Mouse (Mus musculus): Measurements from ENCODE around the gene Casz1. TPM values are rescaled to one million over a fixed set of nuclear protein-coding genes. Genes with fewer than 3 reads are reported as not detected.

Gene Casz1
- total RNA-seq, 4 experiments from 2014 or later = 40.6 to 49.5 (median 47.3) TPM

DNA sequence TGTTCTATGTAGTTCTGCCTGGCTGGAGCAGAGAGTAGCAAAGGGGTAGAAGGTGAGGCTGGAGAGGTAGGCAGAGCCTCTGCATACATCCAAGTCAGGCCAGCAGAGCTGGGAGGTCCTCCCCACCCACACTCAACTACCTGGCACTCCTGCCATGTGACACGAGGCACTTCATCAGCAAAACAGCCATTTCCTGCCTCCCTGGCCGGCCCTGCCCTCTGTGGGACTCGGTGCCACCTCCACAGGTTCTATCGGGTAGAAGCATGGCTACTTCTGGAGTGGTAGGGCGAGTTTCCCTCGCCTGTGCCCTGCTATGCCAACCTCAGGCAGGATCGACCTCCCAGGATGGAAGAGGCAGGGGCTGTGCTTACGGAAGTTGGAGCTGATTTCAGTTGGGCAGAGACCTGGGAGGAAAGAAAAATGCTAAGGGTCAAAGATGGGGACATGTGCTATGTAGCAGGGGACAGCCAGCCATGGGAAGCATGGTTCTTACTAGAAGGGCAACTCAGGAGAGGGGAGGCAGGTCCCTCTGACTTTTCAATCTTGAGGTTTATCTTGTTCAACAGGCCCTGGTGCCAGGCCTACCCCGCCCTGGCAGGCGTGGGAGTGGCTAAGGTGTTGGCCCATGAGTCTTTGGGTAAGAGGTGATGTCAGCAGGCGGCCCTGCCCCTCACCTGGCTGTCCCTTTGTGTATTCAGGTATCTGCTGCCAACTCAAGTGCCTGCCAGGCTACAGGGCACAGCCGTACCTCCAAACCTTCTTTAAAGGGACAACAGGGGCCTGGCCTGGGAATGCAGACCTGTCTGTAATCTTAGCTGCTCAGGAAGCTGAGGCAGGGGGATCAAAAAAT, 6.5 kb upstream of the Casz1 start:
- DNase-seq (ENCODE audit: low spot score) = no peak

DNA sequence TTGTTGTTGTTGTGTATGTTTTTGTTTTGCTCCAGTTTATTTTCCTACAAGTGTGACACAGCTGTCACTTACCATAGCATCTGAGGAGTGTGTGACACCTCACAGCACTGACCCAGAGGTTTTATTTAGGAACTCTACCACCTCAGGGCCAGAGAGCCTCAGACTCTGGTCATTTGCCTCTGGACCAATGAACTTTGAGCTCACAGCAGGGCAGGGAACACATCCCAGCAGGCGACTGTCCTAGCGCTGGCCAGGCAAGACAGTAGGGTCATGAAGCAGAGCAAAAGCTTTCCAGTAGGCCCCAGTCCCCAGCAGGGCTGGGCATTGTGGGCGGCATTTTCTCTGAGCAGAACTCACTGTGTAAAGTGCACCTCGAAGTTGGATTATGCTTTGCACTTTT, 1.2 kb upstream of the Casz1 start:
- DNase-seq (ENCODE audit: low spot score) = no peak

DNA sequence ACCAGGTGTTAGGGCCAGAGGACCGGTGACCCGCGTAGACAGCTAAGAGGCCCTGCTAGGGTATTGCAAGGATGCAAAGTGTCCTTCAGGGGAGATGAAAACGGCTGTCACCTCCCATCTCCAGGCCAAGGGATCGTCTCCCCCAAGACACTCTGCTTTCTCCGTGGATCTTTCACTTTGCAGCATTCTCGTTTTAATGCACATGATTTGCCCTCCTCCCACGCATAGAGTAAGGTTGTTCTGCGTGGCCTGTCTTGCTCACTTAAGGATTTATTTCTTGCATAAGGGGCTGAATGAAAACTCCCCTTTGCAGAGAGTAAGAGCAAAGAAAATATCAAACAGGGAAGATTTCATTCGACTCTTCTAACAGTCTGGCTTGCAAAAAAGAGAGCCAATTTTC, 593 bp upstream of the Casz1 start:
- DNase-seq (ENCODE audit: low spot score) = no peak

DNA sequence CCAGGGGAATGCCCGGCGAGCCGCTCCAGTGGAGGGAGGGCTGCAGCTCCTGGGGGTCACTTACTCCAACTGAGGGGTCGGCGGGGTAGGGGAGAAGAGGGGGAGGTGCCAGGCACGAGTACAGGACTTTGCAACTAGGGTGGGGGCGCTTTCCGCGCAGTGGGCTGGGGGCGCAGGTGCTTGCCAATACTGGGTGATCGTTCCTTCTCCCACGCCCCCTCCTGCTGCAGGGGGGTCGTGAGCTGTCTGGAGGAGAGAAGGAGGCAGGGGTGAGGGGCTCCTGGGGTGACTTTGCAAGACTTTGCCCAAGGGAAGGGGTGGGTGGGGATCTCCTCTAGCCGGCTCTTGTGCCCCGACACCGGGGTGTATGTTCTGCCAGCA, 541 bp downstream of the Casz1 start:
- DNase-seq (ENCODE audit: low spot score) = no peak

DNA sequence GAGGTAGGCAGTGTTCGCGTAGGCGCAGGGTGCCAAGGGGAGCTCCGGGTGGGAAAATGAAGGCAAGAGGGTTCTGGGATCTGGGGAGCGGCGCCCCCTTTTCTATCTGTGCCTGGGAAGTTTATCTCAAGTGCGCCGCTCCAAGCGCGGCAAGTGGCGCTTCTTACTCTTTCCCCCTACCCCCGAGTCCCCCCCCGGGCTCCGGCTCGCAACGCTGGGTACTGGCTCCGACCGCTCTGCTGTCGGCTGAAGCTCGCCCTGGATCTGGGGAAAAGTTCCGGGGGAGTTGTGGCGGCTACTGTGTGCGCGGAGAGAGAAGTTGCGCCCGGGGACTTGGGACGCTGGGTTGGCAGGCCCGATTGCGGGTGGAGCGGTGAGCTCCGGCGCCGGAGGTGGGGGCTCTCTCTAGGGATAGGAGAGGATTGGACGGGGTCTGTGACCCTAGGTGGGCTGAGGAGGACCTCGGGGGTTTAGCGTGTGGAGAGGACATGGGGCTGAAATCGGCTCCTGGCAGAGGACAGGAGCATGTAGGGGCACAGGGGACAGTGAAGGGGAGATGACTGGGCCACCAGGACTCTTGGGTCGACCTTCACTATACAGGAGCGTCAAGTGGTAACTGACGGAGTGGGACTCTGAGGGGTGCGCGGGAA, 1.1 kb downstream of the Casz1 start:
- DNase-seq (ENCODE audit: low spot score) = peak; percentile 24

DNA sequence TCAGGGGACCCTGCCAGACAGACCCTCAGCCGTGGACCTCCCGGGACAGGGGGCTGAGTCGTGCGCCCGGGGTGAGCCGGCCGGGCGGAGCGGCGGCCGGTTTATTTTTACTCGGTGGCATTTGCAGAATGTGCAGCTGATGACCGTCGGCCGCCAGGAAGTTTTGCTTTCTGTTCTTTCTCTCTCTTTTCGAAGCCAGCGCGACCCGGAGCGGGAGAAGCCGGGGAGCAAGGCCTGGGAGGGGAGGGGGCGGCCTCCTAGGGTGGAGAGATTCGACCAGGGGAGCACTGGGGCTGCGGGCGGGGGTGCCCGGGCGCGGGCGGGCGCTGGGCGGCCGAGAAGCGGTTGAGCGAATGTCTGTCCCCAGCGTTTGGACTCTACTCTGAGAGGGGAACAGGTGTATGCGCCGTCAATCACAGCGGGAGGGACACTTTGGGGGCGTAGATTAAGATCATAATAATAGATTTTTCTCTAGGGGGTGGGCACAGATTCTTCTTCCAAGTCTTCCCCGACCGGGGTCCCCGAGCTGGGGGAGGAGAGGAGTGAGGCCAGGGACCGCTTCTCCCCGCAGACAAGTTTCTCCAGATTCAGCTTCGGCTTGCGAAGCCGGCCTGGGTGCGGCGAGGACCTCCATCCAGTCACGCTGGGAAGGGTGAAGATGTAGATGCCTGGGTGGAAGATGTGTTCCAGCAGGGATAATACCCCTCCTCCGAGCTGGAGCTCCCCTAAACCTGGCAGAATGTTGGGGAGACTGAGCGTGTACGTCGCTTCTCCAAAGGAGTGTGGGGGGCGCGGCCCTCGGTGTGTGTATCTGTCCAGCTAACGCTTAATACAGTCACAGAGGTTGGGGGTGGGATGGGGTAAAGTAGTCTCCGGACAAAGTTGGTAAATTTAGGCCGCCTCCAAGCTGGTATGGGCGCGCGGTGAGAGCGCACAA, 1.9 kb downstream of the Casz1 start:
- no peak for DNase-seq (ENCODE audit: low spot score)

DNA sequence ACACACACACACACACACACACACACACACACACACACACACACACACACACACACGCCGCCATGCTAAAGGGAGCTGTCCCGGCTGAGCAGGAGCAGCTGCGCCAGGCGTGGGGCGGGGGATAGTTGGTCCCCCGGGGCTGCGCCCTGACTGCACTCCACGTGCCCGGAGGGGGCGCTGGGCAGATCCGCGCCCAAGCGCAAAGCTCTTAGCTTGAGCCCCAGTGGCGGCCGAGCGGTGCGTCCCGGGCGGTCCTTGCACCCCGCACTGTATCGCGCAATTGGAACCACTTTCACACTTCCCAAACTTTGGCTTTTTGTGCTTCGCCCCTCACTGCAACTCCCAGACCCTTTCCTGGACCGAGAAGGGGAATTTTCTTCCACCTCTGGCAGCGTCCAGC, 2.6 kb downstream of the Casz1 start:
- no peak for DNase-seq (ENCODE audit: low spot score)

DNA sequence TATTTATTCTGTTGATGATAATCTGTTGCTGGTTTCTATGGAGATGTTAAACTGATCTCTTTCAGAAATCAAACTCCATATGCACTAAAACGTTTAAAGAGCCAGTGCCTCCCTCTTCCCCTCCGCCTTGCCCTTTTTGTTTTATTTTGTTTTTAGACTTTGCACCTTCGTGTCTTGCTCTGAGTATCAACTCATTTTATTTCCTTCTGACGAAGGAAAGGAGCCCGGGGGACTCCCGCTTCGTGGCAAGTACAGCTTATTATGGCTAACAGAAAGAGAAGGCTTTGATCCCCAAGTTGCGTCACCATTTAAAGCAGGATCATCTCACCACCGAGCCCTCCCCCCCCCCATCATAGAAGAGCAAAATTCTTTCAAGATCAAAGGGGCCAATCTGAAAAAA, 3.2 kb downstream of the Casz1 start:
- no peak for DNase-seq (ENCODE audit: low spot score)

DNA sequence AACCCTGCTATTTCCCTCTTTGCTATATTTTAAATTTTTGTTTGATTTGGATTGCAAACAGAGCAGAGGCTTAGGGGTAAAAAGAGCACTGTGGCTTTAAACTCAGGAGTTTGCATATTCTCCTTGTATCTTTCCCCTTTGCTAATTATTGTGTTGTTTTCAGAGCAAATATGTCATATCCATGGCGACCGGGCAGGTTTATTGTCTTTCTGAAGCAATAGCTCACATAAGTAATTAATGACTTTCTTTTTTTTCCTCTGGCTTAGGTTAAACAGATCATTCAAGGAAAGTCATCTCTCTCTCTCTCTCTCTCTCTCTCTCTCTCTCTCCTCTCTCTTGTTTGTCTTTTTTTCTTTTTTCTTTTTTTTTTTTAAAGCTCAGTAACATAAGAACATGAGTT, 4.6 kb downstream of the Casz1 start:
- DNase-seq (ENCODE audit: low spot score) = no peak

DNA sequence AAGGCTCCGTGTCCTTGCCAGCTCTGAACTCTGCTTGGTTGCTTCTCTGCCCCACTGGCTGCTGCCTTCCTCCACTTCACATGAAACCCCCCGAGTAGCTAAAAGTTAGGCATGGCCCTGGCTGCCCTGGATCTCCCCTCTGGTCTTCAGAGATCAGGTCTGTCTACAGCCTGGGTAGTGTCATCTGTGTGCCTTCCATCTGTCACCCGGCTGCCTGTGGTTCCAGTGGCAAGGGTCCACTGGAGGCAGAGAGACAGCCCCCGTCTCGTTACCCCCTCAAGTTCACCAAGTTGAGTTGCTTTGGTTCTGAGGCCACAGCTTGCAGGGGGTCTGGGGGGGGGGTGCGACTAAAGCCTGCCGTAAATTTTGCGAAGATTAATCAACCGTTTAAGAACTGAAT, 6.5 kb downstream of the Casz1 start:
- DNase-seq (ENCODE audit: low spot score) = no peak

DNA sequence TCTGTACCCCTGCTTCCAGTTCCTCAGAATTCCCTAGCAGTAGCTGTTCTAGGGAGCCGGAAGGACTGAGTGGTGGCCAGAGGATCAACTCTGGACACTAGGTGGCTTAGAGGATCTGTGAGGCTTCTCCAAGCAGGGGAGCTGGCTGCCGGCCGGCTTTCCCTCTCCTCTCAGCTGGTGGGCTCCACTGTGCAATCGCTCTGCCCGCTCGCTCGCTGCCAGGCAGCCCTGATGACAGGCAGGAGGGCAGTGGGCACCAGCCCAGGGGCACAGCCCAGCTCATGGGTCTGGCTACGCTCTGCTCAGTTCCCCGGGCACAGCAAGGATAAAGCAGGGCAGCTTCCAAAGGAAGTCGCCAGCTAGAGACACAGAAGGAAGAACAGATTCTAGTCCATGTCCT, 7.7 kb downstream of the Casz1 start:
- DNase-seq (ENCODE audit: low spot score) = peak; percentile 59

DNA sequence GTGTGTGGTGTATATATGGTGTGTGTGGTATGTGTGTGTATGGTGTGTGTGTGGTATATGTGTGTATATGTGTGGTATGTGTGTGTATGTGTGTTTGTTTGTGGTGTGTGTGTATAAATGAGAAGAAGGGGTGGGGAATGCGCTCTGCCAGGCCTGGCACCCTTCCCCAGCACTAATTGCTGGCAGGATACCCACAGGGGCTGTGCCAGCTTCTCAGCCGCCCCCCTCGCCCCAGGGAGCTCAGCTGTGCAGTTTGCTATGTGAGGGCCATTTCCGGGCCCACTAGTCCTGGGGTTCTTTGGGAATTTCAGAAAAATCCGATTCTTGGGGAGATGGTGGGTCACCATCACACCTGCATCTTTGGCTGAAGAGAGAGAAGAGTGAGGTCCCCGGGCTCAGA, 9.0 kb downstream of the Casz1 start:
- no peak for DNase-seq (ENCODE audit: low spot score)

DNA sequence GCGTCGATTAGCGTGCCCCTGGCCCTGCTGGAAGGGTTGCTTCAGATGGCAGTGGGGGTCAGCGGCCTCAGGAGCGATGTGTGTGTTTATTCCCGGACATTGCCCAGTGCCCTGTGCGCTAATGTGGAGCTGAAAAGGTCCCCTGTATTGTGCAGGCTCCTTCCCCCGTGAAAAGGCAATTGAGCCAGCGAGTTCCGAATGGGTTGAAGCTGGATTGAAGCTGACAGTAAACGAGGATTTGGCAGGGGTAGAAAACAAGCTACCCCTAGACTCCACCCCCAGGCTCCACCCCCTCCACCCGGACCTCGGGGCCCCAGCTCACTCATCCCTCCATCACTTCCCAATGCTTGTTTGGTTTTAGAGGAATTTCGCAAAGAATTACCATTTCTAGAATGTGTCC, 12.3 kb downstream of the Casz1 start:
- DNase-seq (ENCODE audit: low spot score) = no peak

DNA sequence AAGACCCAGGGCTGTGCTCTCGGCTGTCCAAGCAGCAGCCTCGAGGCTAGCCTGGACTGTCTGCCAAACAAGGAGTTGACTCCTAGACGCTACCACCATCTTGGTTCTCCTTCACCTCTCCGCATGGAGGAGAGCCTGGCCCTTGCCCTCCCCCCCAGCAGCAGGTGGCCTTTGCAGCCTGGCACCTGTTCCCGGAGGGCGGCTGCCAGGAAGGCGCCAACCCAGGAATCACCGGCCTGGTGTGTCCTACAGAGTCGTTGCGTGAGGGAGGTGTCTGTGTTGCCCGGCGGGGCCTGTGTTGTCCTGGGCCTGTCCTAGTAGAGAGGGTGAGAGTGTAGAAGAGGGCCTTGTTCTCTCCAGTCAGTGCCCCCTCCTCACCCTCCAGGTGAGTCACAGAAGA, 13.9 kb downstream of the Casz1 start:
- DNase-seq (ENCODE audit: low spot score) = no peak

DNA sequence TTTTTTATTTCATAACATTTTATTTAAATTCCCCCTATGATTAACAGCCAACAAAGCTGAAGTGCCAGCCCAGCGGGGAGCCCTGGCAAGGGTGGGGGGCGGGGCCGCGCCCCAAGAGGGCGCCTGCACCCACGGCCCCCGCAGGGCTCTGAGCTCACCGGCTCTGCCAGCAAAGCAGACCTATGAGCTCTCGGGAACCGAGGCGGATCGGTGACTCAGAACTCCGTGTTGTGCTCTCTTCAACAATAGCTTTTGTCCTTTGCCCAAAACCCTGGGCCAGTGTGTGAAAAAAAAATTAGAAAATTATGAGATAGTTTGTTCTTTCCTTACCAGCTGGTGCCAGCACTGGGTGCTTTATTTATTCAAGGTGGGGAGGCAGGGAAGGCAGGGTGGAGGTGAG, 15.9 kb downstream of the Casz1 start:
- DNase-seq (ENCODE audit: low spot score) = no peak

DNA sequence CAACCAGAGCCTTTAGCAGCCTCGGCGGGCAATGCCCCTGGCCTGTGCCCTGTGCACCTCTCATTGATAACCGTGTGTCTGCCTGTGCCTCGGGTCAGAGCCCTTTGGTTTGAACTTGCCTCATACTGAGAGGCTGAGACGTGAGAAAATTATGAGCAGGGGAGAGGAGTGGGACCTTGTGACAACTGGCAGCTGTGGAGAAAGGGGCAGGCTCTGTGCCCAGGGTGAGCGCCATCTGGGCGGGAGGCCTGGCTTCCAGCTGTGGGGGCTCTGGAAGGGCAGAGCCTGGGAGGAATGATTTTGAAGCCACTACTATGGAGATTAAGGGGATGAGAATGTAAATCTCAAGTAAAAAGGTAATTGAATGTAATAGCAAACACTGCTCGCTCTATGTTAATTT, 19.1 kb downstream of the Casz1 start:
- DNase-seq (ENCODE audit: low spot score) = no peak

DNA sequence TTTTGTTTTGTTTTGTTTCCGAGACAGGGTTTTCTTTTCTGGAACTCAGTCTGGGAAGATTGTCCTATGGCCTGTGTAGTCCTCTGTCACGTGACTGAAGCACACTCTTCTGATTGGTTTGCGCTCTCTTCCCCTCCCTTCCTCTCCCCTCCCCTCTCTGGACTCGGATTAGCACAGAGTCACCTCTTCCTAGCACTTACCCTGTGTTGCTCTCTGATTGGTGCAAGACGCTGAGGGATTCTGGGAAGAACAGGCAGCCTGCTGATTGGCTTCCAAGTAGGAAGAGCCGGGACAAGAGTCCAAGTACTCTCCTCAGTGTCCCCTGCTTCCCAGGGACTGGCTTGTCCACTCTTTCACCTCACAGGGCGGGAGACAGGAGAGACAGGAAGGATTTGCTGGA, 26.1 kb downstream of the Casz1 start:
- DNase-seq (ENCODE audit: low spot score) = peak; percentile 65

DNA sequence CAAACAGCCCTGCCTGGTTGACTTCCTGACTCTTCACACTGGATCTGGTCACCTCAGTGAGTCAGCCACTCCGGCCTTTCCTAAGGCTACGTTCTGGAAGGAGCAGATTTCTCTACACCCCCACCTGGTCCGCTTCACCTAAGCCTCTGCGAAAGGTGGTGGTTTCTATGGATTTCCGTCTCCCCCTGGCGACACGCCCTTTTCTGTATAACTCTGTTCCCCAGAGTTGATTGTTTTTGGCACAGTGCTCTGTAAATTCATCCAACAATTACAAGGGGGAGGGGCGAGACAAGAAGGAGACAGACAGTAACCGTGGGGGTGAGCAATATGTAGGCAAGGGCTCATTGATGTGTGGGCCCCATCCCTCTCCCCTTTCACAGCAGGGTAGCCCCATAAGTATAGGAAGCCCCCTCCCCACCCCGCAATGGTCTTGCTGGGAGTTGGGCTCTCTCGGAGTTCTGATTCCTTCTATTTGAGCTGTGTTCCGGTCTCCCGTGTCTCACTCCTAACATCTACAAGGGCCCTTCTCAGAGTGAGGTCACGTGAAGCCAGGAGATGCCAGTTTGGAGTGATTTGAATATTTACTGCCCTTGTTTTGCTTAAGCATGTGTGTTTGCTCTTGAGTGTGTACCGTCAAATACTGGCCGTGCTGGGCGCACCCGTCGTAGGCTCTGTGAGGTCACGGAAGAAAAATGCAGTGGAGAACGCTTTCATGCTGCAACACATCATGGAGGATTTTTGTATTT, 29.2 kb downstream of the Casz1 start:
- DNase-seq (ENCODE audit: low spot score) = peak; percentile 53

DNA sequence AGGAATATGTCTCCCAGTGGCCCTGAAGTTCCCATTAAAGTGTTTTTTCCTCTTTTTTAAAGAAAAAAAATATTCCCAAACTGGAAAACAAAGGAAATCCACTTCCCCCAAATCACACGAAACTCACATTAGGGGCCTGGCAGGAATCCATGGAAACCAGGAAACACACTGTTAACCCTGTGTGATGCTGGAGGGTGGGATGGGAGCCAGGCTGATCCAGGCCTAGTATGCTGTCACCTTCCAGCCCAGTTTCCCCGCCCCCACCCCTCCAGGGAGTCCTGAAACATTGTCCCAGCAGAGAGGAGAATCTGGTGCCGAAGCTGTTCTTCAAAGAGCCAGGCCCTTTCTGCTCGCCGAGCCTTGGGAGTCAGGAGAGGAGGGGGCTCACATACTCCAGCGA, 32.2 kb downstream of the Casz1 start:
- DNase-seq (ENCODE audit: low spot score) = peak; percentile 55

DNA sequence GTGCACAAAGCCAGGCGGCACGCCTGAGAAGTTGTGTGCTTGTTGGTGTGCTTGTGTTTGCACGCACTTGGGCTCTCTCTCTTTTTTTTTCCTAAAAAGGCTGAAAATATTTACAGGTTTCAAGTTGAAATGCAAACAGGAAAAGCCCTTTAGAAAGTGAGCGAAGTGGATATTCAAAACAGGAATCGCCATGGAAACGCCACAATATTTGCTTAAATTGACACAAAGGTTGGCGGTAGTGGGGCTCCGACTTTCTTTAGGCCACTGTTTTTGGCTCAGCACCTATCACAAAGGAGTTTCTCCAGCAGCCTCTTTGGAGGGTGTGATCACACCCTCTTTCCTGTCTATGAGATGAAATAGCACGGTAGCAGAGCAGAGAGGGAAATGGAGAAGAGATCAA, 32.8 kb downstream of the Casz1 start:
- DNase-seq (ENCODE audit: low spot score) = no peak

DNA sequence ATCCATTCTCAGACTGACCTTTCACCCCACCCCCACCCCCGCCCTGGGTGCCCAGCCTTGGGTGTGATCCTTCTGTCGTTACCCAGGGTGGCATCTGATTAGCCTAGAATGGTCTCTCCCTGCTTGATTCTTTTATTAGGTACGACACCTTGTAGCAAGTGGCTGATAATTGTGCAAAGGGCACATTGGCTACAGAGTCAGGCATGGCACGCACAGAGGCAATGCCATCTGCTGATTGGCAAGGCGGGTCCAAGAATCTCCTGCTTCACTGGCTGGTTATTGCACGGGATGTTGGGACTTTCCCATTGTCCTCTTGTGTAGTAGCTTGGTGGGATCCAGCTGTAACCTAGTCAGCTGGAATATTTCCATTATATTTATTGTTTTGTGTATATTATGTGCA, 33.4 kb downstream of the Casz1 start:
- no peak for DNase-seq (ENCODE audit: low spot score)

DNA sequence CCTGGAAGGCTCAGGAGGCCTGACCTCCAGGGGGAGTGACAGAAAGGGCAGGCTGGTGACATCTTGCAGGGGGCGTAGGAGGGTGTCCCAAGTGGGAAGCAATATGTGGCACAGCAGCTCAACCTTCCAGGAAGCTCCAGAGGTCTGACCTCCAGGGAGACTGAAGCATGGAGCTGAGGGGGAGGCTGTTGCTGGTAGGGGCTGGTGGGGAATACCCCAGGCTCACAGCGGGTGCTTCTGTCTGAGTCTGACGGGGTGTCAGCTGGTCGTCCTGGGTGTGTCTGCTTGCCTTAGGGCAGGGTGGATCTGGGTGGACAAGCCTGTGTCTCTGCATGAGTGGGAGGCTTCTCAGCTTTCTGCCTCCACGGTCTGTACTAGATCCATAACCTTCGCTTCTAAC, 38.1 kb downstream of the Casz1 start:
- no peak for DNase-seq (ENCODE audit: low spot score)
